Mouse (Mus musculus) ovary, postnatal 14 days (tissue): ENCODE data around the gene Card10.
"Not testable (repeated sequence)": the region's sequence is repeated elsewhere in the genome, so short reads cannot be mapped to it uniquely, and the experiment has no call there.

Experiments
- DNase-seq: peaks from one replicate; pipeline ENCODE4 v3.0.0; 2022; ENCODE audit warnings: low spot score

The Card10 gene

DNA sequence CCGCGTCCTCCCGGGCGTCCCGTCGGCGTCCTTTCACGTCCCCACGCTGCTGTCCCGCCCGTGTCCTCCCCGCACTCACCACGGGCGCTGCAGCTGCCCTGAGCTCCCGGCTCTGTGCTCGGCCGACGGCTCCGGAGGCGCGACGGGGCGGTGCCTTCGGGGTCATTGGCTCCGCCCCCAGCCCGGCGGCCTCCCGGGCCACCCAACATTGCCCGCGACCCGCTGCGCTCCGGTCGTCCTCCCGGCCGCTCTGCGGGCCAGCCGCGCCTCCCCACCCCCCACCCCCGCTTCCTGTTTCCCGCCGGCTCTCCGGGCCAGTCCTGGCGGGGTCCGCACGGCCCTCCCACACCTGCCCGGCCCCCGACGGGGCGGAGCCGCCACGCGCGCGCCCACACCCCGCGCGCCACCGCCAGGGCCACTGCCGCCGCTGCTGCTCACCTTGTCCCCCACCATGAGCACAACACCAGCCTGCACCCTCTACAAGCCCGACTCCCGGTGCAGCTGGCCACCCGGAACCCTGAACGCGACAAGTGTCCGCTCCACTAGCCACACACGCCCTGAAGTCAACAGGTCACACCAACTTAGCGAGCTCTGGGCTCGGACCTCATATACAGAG lies at the start of gene Card10:
Gene Card10 (minus strand): TSS at position 267 of the 616 bp plus-strand sequence.
- DNase-seq, result no peak

DNA sequence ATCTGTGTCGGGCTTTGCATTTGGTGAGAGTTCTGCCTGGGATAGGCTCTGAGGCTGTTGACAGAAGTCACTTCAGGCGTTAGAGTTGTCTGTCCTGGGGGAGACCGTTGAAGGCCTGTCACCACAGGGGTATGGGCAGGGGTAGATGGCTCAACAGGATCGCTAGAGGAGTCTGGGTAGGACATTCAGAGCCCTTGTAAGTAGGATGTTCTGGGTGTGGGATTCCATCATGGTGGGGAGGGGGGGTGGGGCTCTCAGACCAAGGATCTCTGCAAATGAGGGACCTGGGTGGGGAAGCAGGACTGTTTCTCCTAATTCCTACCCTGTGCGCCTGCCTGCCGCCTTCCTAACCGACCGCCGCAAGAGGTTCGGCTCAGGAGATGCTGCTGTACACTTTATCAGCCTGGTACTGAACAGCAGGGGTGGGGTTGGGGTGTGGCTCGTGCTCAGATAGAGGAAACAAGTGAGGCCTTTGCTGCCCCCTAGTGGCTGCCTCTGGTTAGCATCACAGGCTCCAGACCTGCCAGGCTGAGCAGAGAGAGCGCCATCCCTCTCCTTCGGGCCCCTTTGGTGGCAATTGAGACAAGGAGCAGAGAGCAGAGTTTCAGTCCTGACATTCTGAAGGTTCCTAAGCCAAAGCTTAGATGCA lies 48.8 kb upstream of the Card10 start:
- DNase-seq, result peak; percentile 87

DNA sequence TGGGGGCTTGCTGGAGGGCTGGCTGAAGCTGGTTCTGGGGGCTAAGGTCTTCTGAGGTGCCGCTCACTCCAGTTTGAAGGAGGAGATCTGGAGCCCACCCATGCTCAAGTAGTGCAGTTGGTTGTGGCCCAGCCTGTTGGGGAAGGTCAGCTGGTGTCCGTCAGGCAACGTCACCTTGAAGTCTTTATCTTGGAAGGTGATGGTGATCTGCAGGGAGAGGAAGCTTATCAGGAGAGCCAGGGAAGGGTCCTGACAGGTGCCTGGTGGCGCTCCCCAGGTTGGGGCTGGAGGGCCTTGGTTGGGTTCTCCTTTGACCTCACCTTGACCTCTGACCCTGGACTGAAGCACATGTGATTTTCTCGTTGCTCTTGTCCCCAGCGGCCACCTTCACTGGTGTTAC lies 48.1 kb upstream of the Card10 start:
- DNase-seq, result no peak

DNA sequence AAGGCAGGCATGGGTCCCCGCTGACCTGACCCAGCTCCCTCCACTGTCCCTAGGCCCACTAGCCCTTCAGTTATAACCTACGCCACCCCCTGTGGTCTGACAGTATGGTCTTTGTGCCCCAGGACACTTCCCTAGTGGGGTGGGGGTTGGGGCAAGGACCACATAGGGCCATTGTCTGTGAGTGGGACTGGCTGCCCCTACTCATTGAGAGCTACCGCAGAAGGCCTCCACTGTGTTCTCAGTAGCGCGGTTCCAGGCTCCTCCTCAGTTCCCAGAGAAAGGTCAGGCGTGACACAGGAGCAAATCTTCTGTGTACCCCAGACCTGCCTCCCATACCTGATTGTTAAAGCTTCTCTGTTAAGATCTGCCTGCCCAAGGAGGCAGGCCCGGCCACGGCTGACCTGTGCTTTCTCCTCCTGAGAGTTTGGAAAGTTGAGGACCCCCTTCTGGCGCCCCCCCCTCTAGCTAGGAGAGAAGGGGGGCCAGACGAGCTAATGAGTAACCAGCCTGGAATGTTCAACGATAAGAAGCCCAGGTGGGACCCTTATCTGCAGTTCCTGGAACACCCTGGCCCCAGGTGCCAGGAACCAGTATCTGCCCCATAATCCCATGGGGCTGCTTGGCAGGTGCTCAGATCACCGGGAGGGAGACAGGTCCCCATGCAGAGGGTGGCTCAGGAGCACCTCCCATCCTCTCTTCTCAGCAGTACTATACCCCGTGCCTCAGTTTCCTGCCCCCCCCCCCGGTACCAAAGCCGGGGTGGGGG lies 47.4 kb upstream of the Card10 start:
- no peak for DNase-seq

DNA sequence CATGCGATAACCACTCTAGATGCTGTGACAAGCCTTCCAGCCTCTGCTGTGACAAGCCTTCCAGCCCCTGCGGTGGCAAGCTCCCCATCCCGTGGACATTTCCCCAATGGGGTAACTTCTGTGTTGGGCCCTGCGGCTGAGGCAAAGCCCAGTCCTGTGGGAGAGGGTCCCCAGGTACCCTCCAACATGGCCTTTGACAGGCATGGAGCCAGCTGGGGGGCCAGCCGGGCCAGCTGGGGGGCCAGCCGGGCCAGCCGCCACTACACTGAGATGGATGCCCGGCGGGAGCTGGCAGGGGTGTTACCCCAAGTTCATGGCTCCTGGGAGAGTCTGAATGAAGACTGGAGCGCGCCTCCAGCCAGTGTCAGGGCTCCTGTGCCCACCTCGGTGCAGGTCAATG lies 46.6 kb upstream of the Card10 start:
- DNase-seq, result no peak

DNA sequence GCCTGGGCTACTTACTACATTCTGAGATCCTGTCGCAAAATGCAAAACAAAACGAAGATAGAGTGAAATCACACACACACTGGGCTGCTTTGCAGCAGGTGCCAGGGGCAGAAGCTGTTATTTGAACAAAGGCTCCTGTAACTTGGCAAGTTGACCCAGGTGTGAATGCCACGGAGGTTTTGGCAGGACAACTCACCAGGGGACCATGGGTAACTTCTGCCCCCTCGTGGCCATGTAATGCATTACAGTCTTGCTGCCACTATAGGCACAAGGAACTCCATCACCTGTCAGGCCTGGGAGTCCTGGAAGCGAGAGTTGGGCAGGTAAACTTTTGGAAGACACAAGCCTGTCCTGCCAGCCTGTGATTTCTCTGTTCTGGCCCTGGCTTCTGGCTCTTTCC lies 45.6 kb upstream of the Card10 start:
- DNase-seq, result peak; percentile 85

DNA sequence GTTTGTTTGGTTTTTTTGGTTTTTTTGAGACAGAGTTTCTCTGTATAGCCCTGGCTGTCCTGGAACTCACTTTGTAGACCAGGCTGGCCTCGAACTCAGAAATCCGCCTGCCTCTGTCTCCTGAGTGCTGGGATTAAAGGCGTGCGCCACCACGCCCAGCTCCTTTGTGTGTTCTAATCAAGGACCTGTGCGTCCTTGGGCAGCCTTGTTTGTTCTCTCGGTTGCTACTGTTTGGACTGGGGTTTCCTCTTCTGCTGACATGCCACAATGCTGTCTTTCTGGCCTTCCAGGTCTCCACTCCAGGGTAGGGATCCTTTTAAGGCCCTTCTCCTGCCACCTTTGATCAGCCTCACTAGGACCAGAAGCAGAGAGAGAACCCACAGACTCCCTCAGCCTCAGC lies 44.0 kb upstream of the Card10 start:
- DNase-seq, result not testable (repeated sequence)

DNA sequence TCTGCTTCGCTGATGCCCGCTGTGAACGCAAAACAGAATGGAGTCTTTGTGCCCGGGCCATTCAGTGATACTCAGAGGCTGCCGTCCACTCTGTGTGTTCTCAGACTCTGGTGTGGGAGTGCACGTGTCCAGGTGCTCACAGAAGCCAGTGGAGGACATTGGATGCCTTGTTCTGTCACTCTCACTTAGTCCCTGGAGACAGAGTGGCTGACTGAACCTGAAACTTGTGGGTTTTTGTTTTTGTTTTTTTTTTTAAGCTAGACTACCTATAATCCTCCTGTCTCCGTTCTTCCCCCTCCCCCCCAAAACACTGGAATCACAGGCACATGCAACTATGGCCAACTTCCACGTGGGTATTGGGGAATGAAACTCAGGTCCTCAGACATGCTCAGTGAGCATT lies 43.5 kb upstream of the Card10 start:
- no peak for DNase-seq

DNA sequence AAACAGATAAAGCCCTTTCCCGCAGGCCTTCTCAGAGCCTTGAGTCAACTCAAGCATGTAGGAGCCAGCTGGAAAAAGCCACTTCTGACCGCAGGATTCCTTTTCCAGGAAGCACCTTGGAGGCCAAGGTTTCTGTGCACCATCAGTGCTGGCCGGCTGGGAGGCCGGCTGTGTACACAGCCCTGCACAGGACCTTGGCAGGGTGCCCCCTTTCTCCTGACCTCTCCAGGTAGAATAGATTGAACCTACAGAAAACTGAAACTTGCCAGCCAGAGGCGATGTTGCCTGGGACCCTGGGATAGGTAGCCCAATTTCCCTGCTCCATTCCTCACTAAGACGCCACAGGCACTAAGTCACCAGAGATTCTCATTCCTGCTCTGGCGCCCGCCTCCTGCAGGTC lies 43.0 kb upstream of the Card10 start:
- no peak for DNase-seq

DNA sequence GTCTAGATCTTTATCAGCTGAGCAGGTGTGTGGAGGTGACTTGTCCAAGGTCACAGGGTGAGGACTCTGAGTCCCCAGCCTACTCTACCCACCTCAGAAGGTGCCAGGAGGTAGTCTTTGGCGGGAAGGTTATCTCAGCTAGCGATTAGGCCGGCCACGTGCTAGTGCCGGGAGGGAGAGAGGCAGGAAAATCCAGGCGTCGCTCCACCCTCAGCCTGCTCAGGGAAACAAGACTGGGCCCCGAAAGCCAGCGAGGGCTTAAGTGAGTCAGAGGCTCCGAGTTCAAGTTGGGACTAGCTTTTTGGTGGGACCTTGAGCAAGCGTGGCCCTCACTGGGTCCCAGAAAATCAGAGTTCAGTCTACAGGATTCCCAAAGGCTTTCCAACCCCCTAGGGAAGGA lies 42.5 kb upstream of the Card10 start:
- no peak for DNase-seq

DNA sequence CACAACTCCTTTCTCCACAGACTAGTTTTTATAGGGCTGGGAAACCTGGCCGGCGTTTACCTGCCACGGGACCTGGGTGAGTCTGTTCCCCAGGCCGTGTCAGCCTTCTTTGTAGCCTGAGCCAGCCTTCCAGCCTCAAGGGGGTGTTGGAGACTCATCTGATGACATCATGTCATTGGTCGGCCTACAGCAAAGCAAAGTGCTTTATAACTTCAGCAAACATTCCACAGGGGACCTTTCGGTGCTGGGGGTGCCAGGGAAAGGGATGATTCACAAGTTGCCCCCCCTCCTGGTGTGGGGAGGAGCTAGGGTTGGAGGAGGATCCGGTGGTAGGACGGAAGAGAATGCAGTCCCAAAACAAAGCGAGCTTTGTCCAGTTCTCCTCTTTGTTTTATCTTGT lies 41.9 kb upstream of the Card10 start:
- no peak for DNase-seq

DNA sequence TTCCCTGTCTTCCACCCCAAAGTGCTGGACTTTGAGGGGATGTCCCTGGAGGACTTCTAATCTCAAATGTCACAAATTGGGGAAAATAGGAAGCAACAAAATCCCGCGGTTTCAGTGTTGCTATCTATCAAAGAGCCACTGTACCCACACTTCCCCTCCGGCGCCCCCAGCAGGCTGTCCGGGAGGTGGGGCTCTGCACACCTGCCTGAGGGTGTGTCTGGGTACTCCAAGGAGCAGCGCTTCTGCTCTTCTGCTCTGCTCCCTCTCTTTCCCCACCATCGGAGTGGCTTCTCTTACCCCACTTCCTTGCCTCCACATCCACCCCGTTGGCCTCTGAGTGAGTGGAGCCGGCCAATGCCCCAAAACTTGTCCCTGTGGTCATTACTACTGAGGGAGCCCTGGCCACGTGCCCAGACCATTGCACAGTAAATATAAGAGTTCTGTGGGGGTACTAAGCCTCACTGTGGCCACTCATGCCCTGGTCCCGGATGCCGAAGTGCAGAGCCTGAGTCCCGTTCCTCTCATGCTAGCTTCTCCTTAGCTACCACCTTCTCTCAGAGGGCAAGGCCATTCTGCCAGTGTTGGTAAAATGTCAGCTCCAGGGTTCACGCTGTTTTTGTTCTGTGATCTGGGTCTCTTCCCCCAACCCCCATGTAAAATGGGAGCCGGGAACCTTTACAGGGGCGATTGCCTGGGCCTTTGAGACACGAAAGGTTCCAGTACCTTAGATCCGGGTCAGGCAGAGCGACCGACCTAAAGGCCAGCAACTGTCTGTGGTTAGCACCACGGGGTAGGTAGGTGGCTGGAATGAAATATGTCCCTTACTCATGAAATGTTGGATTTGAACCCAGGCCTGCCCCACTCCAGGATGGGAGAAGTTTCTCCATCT lies 41.0 kb upstream of the Card10 start:
- no peak for DNase-seq

DNA sequence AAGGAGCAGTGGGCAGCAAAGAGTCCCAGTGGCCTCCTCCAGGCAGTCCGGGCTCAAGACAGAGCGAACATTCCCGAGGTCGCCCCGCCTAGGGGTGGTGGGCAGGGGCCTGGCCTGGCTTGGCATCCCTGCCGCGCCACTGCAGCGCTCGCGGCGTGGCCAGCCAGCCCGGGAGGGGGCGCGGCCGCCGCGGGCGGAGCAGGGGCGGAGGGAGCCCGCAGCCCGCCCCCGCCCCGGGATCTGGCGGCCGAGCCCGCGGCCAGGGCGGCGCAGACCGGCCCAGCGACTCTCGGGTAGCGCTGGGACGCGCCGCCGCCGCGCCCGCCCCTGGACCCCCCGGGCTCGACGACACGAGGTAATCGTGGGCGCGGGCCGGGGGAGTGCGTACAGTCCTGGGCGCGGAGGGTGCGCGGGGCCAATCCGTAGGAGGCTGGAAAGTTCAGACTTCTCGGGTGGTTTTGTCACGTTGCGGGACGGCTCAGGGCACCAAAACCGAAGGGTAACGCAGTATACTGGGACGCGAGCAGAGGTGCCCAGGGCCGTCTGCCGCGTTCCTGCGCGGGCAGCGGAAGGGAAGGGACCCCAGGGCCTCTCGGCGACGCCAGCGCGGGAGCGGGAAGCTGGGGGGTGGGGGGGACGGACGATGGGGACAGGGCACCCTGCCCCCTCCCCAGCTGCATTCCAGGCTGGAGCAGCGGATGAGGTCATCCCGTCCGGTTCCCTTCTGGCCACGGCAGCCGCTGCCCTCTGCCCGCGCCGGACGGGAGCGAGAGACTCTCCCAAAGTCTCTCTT lies 39.7 kb upstream of the Card10 start, which contains the start of gene Cdc42ep1:
Gene Cdc42ep1 (plus strand): TSS at position 254 of the 793 bp plus-strand sequence.
- peak; percentile 58 for DNase-seq

DNA sequence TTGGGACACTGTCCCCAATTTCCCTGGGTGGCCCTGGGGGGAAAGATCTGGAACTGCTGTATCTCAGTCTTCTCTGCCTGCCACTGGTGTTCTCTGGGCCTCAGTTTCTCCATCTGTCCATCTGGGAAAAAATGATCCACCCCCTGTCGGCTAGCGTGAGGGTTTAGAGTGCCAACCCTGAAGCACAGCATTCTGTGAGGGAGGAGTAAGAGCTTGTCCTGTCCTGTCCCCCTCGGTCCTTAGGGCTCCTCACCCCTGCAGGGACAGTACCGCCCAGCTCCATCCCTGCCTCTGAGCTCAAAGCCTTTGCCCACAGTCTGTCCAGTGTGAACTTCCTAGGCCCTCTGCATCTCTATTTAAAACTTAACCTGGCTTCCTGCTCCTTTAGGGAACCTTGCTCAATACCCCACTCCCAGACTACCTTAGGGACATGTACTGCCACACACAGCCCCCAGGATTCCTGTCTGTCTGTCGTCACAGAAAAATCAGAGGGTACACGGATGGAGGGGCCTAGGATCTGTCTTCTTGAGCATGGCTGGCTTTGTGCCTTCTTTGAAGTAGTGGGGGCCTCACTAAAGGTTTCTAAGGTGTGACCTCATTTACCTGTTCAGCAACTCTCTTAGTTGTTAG lies 38.4 kb upstream of the Card10 start:
- DNase-seq, result no peak

DNA sequence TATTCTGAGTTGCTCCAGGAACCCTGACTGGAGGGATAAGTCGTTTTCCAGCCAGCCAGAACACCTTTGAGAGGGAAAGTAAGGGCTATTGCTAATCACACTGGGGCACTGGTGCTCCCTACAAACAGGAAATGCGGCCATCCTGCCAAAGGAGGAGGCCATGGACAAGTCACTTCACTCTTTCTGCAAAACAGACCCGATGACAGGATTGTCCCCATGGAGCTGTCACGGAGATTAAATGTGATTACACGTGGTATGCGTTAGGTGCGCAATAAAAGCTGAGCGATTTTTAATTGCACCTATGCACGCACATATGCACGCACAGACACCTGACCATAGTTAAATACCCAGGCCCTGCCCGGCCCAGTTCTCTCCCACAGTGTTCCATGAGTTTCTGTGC lies 37.9 kb upstream of the Card10 start:
- no peak for DNase-seq

DNA sequence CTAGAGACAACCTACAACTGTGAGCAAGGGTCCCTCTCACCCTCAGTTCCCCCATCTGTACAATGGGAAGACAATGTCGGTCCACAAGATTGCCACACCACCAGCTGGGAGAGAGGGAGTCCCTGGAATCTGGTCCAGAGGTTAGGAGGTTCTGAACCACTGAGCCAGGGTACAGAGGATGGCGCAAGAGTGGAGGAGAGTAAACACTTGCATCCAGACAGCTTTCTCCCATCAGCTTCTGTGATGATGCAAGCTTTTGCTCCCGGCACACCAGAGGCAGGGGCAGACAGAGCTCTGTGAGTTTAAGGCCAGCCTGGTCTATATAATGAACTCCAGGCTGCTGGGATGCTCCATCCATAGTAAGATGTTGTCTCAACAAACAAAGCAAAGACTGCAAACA lies 37.4 kb upstream of the Card10 start:
- no peak for DNase-seq

DNA sequence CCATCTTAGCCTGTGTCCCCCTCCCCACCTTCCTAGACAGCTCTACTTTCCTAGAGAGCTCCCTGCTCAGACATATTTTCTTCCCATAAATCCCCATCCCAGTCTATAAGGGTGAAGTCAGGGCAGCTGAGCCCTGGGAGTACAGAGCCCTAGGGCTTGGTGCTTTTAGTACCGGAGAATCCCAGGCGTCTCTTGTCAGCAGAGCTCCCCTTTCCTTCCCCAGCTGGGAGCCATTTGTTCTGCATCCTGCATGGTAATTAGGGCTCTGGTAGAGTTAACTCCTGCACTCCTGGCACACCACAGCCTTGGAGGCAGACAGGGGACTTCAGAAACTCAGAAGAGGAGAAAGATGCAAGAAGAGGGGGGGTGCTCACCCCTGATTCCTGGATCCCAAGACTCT lies 36.9 kb upstream of the Card10 start:
- no peak for DNase-seq

DNA sequence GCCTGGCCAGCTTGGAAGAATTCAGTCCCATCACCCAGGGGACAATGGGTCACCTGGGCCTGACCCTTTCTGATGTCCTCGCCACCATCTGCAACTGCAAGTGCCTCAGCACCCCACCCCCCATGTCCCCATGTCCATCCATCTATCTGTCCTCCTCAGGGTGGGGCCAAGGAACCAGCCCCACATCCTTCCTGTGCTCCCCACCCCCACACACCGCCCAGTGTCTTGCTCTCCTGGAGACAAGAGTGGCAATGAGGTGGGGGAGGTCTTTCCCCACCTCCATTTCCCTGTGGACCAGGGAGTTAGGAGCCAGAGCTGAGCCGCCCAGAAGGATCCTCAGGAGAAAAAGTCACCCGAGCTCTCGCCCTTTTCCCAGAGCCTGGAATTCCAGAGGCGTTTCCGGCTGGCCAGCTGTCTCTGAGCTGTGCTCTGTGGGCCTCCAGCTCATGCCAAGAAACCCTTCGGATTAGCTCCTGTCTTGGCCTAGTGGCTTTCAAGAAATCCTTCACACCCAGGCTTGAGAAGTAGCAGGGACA lies 33.3 kb upstream of the Card10 start:
- no peak for DNase-seq

DNA sequence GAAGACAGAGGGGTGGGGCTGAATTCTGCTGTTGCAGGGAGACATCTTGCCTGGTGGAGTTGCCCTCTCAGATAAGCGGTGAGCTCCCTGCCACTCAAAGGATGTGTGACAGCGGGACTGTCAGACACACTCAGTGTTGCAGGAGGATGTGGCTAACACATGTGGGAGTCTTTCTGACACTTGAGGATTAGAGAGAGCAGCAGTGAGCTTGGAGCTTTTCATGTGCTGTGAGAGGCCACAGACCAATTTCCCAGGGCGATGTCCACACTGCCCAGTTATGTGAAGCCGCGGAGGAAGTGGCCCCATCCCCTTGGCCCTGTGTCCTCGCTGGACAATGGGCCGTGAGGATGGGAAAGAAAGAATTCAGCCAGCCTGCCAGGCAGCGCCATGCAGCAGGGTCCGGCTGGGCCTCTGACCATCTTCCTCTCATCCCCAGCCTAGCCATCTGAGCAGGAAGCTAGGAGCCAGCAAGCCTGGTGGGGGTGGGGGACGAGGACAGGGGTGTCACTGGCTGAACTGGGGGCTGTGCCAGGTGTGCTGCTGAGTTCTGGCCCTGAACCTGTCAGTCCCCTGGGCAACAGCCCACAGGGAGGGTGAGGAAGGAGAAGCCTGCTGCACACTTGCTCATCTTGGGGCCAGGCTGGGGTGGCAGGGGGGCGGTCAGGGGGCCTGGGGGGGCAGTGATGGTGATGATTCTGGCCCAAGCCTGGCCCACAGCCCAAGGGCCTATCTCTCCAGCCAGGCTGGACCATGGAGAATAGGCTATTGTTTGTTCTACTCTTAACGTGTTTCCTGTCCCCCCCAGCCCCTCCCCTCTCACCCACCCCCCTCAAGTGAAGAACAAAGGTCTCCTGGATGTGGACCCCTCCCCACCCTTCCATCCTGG lies 32.6 kb upstream of the Card10 start:
- DNase-seq, result no peak
